Mouse (Mus musculus) megakaryocyte progenitor cell, adult 5-6 weeks (primary cell): ENCODE results near the gene Rgl1. TPM values are rescaled to one million over a fixed set of nuclear protein-coding genes. Genes with fewer than 3 reads are reported as not detected.

ENCODE experiments used
- ATAC-seq: replicated peaks from 2 replicates; pipeline ENCODE4 v1.8.0; 2016; ENCODE audit warnings: mild to moderate bottlenecking, moderate TSS enrichment, inconsistent platforms; ENCODE audit not compliant: poor library complexity
- total RNA-seq, 2 experiments: library from RNA; stranded (forward) in 1 of 2; stranded (reverse) in 1 of 2; fragments of 157-497, 149-512 nt in 1 of 2; fragments of 200-1000 nt in 1 of 2; gene quantifications; 2 replicates each; pipeline versions ENCODE4 v1.2.3 to v1.2.4; 2015 to 2017

Gene Rgl1
- total RNA-seq, 2 experiments from 2014 or later, result 1.3 to 1.4 TPM

GRCm38 (mm10) chr1:152618381-152618780 lies 147.8 kb downstream of the Rgl1 start:
- ATAC-seq, result no peak

GRCm38 (mm10) chr1:152617745-152618342 lies 148.3 kb downstream of the Rgl1 start:
- peak; percentile 53 for ATAC-seq

- no peak for ATAC-seq
Observed at GRCm38 (mm10) chr1:152616777-152617057, 149.4 kb downstream of the Rgl1 start.

DNA sequence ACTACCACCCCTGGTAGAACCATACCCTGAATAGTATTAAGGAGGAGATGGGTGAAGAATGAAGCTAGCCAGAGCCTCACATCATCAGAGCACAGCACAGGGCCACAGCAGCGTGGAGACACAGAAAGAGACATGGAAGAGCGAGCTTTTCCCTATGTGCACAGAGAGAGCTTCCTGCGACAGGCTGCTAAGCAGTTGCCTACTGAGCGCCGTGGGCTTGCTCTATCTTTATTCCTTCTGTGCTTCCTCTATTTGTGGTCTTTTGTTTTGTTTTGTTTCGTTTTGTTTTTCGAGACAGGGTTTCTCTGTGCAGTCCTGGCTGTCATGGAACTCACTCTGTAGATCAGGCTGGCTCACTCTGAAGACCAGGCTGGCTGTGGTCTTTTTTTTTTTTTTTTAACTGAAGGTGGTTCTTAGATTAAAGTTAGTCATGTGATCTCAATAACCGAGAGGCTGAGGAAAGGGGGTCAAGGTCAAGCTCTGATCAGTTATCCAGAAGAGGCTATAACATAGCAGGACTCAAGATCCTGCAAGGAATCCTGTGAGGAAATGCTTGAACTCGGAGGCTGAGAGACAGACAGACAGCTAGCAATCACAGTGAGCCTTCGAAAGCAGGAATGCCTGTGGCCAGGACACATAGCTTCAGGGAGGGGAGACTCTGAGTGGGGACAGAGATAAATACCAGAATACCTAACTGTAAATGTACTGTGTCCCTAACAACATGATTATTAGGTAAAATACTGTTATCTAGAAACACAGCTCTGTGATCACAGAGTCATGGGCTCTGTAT lies 150.0 kb downstream of the Rgl1 start:
- peak; percentile 55 for ATAC-seq

GRCm38 (mm10) chr1:152614743-152615380 lies 151.3 kb downstream of the Rgl1 start:
- ATAC-seq, result no peak

GRCm38 (mm10) chr1:152613158-152613857 lies 152.8 kb downstream of the Rgl1 start:
- no peak for ATAC-seq

GRCm38 (mm10) chr1:152612535-152613157 lies 153.5 kb downstream of the Rgl1 start:
- ATAC-seq, result peak; percentile 52

GRCm38 (mm10) chr1:152609547-152609946 lies 156.6 kb downstream of the Rgl1 start:
- ATAC-seq, result no peak

DNA sequence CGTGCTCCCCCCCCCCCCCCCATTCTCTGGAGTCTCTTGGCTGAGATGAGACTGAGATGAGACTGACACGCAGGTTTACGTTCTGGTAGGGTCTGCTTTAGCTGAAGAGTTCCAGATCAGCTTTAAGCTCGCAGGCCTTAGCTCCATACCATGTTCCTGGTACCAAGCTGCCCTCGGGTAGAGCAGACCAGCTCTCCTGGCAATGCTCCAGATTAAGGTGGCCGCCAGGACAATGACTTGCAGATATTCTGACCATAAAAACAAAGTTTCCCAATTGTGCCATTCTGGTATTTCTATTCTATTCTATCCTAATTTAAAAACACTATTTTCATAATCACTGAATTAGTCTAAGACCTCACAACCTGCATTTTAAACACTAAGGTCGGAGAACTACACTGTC lies 157.1 kb downstream of the Rgl1 start:
- ATAC-seq, result no peak

- no peak for ATAC-seq
Observed at GRCm38 (mm10) chr1:152607765-152608164, 158.4 kb downstream of the Rgl1 start.

- no peak for ATAC-seq
Observed at GRCm38 (mm10) chr1:152606727-152607126, 159.4 kb downstream of the Rgl1 start.

- ATAC-seq, result peak; percentile 80
Observed at GRCm38 (mm10) chr1:152605895-152606625, 160.1 kb downstream of the Rgl1 start.

DNA sequence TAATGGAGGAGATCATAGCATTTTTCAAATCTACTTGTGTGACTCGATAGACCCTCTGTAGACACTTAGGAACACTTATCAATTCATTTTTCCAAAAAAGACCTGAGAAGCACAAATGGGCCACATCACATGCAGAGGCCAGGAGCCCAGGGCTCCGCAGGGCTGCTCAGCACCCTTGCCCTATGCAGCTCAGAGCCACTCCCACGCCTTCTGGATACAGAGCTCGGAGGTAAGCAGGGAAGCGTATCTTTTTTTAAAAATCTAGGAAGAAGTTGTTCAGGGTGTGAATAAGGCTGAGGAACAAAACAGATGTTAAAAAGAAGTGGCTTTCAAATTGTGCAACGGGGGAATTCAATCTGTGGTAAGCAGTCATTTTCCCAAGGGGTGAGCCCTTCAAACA lies 162.0 kb downstream of the Rgl1 start:
- no peak for ATAC-seq

DNA sequence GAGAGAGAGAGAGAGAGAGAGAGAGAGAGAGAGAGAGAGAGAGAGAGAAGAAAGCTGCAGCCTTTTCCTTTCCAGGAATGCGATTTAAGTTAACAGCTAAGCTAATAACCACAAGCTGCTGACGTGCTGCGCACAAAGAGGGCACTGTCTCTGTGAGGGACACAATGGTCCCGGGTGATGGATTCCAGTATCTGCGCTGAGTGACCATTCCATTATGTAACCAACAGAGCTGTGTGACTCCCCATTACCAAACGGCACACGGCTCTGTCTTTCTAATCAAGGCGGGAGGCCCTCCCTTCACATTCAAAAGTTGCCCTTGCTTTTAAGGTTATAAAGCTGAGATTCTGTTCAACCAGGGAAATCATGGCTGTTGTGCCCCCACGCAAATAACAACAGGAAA lies 162.5 kb downstream of the Rgl1 start:
- no peak for ATAC-seq

- no peak for ATAC-seq
Observed at GRCm38 (mm10) chr1:152600494-152600893, 165.7 kb downstream of the Rgl1 start.

DNA sequence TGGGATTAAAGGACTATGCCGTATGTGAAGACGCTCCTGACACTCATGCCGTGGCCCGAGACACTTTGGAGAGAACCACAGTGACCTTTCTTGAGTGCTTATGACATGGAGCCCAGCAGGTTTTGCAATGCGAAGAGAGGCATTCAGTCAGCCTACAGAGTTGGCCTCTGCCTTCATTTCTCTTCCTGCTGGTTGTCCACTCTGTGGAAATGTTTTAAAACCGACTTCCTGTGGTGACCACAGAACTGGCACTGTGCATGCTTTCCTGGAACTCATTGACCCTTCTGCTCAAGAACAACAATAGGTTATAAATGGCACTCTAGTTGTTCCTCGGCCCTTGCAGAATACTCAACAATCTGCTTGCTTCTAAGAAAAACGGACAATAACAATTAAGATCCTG lies 166.8 kb downstream of the Rgl1 start:
- peak; percentile 64 for ATAC-seq

DNA sequence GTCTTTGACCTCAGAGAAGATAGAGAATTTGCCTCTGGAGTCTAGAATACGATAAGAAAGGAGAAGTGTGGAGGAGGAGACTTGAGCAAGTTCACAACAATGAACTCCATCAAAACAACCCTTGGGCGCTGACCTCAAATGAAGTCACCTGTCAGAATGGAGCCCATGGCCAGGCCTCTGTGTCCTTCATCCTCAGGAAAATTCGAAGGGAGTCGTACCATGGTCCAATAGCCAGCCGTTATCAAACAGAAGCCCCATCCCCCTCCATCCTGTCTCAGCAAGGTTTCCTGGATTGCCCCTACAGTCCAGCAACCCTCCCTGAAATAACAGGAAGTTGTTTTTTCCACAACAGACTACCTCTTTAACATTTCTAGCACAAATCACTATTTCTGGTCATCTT lies 171.5 kb downstream of the Rgl1 start:
- no peak for ATAC-seq

GRCm38 (mm10) chr1:152593831-152594549 lies 172.2 kb downstream of the Rgl1 start:
- ATAC-seq, result no peak

DNA sequence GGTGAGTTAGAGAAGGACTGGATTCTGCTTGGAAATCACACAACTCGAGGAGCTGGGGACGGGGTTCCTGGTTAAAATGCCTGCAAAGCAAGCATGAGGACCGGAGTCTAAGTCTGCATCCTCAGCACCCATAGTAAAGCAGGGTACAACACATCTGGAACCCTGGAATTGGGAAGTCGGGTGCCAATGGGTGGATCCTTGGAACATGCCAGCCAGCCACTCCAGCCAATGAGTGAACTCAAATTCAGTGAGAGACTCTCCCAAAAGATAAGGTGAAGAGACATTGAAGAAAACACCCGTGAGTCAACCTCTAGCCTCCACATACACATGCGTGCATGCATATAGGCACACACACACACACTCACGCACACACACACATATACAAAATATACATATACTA lies 172.8 kb downstream of the Rgl1 start:
- no peak for ATAC-seq

DNA sequence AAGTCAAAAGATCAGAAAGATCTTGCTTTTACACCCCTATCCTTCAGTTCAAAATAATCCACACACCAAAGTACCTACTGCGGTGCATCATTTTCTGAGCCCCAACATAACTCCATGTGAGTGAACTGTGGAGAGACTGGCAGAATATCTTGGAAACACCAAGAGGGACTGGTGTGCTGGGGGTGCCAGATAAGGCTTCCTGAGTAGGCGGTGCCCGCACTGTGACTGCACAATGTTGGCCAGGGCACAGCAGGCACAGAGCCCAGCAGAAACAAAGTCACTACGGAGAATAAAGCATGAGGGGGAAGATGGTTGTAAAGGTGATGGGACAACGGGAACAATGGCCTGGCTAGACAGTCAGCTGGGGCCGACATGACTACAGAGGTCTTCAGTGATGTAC lies 173.5 kb downstream of the Rgl1 start:
- peak; percentile 90 for ATAC-seq
